Mouse (Mus musculus) thymus, adult 2 months (tissue): ENCODE measurements at regions not wholly inside any gene's neighbourhood (a gene's known extent, or its start where the extent isn't known, plus 50 kb on each side); places are given as distances from the start of the nearest gene placed in this dataset.

Source experiments
- CTCF ChIP-seq: fragments of 200-500 bp; IDR thresholded peaks from 2 replicates; pipeline ENCODE4 v1.5.1; 2012; ENCODE audit warnings: mild to moderate bottlenecking, control low read depth, low read length, moderate library complexity, borderline replicate concordance; ENCODE audit not compliant: control insufficient read depth, poor library complexity, insufficient read depth; ENCODE audit errors: extremely low read depth
- POLR2A ChIP-seq: fragments of 200-500 bp; IDR thresholded peaks from 2 replicates; pipeline ENCODE4 v1.6.1; 2012; ENCODE audit warnings: mild to moderate bottlenecking, low read length, control low read depth, moderate library complexity; ENCODE audit not compliant: control insufficient read depth, poor library complexity, insufficient read depth; ENCODE audit errors: extremely low read depth

- TF ChIP-seq CTCF (no peak), POLR2A (no peak)
Observed at GRCm38 (mm10) chr9:33035401-33035800, 399.4 kb downstream of the Ets1 start.
